ENCODE assay signal across 8 mouse cellular contexts in genomic region chr7:29953513-29954401, GRCm38 (mm10). TPM values are rescaled to one million over a fixed set of nuclear protein-coding genes. Genes with fewer than 3 reads are reported as not detected.
A peak's percentile ranks its signal among the peaks of the same experiment; 100 is the strongest.
DNase-seq lines count a peak whose midpoint lies in the region; ATAC-seq and TF ChIP-seq lines count a peak whose summit lies in the region.

Gene Zfp74, minus strand, starts transcription at chr7:29954089.

- peak; percentile 63 to 75; a peak in 3 of 4 replicates for TF ChIP-seq POLR2A in MEL (IDR thresholded peaks at IDR 0.05; ENCODE audit: control insufficient read depth in 1 of 2, insufficient read depth in 1 of 2, low read depth in 1 of 2, low read length in 2 of 2, poor library complexity in 1 of 2)
- TF ChIP-seq POLR2A in cerebellum, adult 2 months (IDR thresholded peaks at IDR 0.05; ENCODE audit: borderline replicate concordance, insufficient read depth, low read length): peak; percentile 50

- 0 out of 6 replicates have a peak, but pooled peaks of 1 of the 3 experiments have one; percentile 2 for TF ChIP-seq CTCF in MEL (IDR thresholded peaks at IDR 0.05 in 2 of 3, conservative IDR thresholded peaks at IDR 0.05 in 1 of 3; ENCODE audit: control insufficient read depth in 1 of 3, insufficient read depth in 1 of 3, low read depth in 2 of 3, low read length in 3 of 3, poor library complexity in 1 of 3, severe bottlenecking in 1 of 3)
- TF ChIP-seq CTCF in cerebellum, adult 2 months (IDR thresholded peaks at IDR 0.05; ENCODE audit: borderline replicate concordance, insufficient read depth, low read depth, low read length): no peak
- TF ChIP-seq CTCF in forebrain, postnatal 0 days (IDR thresholded peaks at IDR 0.05; ENCODE audit: low read depth): peak; percentile 36

- H3K27me3 ChIP-seq in MEL (ENCODE audit: control insufficient read depth in 1 of 2, insufficient read depth in 2 of 2, low read length in 2 of 2): no peaks in the 10 kb centered on the region
- H3K27me3 ChIP-seq in cerebellum, adult 2 months (ENCODE audit: control insufficient read depth, insufficient read depth, low read length): no peaks in the 10 kb centered on the region
- H3K27me3 ChIP-seq in forebrain, postnatal 0 days (ENCODE audit: insufficient read depth, low read length): no peaks in the 10 kb centered on the region
- no peaks in the 10 kb centered on the region for H3K27me3 ChIP-seq in lung, embryonic 15.5 days

- peak within 1 kb of the TSS; percentile 74 for H3K27ac ChIP-seq in MEL (ENCODE audit: control insufficient read depth, low read depth, low read length)
- H3K27ac ChIP-seq in cerebellum, adult 2 months (ENCODE audit: insufficient read depth, low read length): peak within 1 kb of the TSS; percentile 83
- H3K27ac ChIP-seq in forebrain, postnatal 0 days (ENCODE audit: low read depth, low read length): peak within 1 kb of the TSS; percentile 94
- H3K27ac ChIP-seq in lung, embryonic 15.5 days: peak within 1 kb of the TSS; percentile 96

- under 1% methylated on average over 52 of the region's 52 CpGs for WGBS in cerebellum, adult 2 months
- WGBS in forebrain, postnatal 0 days: 3% methylated on average over 52 of the region's 52 CpGs
- WGBS in lung, embryonic 15.5 days: under 1% methylated on average over 52 of the region's 52 CpGs

- no peak for TF ChIP-seq RAD21 in MEL (IDR thresholded peaks at IDR 0.05; ENCODE audit: low read depth, low read length)

- peak; percentile 94 for DNase-seq in MEL (ENCODE audit: low read depth, low spot score)
- DNase-seq in cerebellum, adult 2 months: peak; percentile 85 to 87
- DNase-seq in forebrain, postnatal 0 days: peak; percentile 85
- peak; percentile 78 for DNase-seq in heart, postnatal 4 days
- peak; percentile 55 to 73 for DNase-seq in layer of hippocampus, adult 8-10 months (ENCODE audit: low spot score in 2 of 2)
- peak; percentile 74 for DNase-seq in ovary, adult 18-20 months (ENCODE audit: low spot score)
- DNase-seq in thymus, postnatal 0 days (ENCODE audit: low spot score): peak; percentile 84

- H3K4me3 ChIP-seq in MEL (ENCODE audit: control insufficient read depth in 1 of 2, insufficient read depth in 1 of 2, low read depth in 2 of 2, low read length in 2 of 2): peak within 1 kb of the TSS; percentile 69 to 90
- peak within 1 kb of the TSS; percentile 50 for H3K4me3 ChIP-seq in cerebellum, adult 2 months (replicated peaks; ENCODE audit: insufficient read depth, low read depth, low read length)
- peak within 1 kb of the TSS; percentile 64 for H3K4me3 ChIP-seq in forebrain, postnatal 0 days (ENCODE audit: low read depth, low read length)
- peak within 1 kb of the TSS; percentile 72 for H3K4me3 ChIP-seq in lung, embryonic 15.5 days

- H3K36me3 ChIP-seq in MEL (ENCODE audit: control insufficient read depth in 1 of 2, insufficient read depth in 2 of 2, low read length in 2 of 2): peaks cover 0 to 4% of the 10 kb centered on the region in 2 experiments; a peak in 2 of 4 replicates
- H3K36me3 ChIP-seq in forebrain, postnatal 0 days (ENCODE audit: insufficient read depth): no peaks in the 10 kb centered on the region; the same call in 1 of the 2 replicates
- H3K36me3 ChIP-seq in lung, embryonic 15.5 days: peaks cover 10% of the 10 kb centered on the region; the same call in 1 of the 2 replicates

- H3K4me2 ChIP-seq in forebrain, postnatal 0 days (ENCODE audit: low read depth): peak within 1 kb of the TSS; percentile 57
- H3K4me2 ChIP-seq in lung, embryonic 15.5 days: peak within 1 kb of the TSS; percentile 68

- TF ChIP-seq EP300 in MEL (IDR thresholded peaks at IDR 0.05; ENCODE audit: low read depth in 1 of 2, low read length in 2 of 2): peak in 1 of 2 experiments; percentile 35; a peak in 2 of 4 replicates

- ATAC-seq in forebrain, postnatal 0 days: peak; percentile 87
- ATAC-seq in lung, embryonic 15.5 days (ENCODE audit: borderline replicate concordance, extremely low read depth, low FRiP score, low TSS enrichment): peak; percentile 93

- H3K9me3 ChIP-seq in MEL (replicated peaks; ENCODE audit: insufficient read depth, low read length): no peaks in the 10 kb centered on the region
- H3K9me3 ChIP-seq in forebrain, postnatal 0 days (ENCODE audit: low read length): no peaks in the 10 kb centered on the region
- no peaks in the 10 kb centered on the region for H3K9me3 ChIP-seq in lung, embryonic 15.5 days

- peaks cover 2% of the 10 kb centered on the region; the same call in 1 of the 2 replicates for H3K79me2 ChIP-seq in MEL (ENCODE audit: control insufficient read depth, insufficient read depth, low read length, poor library complexity)

- peaks cover 0 to 4% of the 10 kb centered on the region in 2 experiments; a peak in 2 of 4 replicates for H3K4me1 ChIP-seq in MEL (ENCODE audit: control insufficient read depth in 1 of 2, insufficient read depth in 2 of 2, low read length in 2 of 2)
- no peaks in the 10 kb centered on the region for H3K4me1 ChIP-seq in cerebellum, adult 2 months (ENCODE audit: control insufficient read depth, insufficient read depth, low read length)
- peaks cover 6% of the 10 kb centered on the region for H3K4me1 ChIP-seq in forebrain, postnatal 0 days (ENCODE audit: insufficient read depth)
- H3K4me1 ChIP-seq in lung, embryonic 15.5 days: peaks cover 4% of the 10 kb centered on the region; the same call in 1 of the 2 replicates

- peak within 1 kb of the TSS; percentile 85 for H3K9ac ChIP-seq in MEL (ENCODE audit: control insufficient read depth, low read depth, low read length, poor library complexity, severe bottlenecking)
- H3K9ac ChIP-seq in forebrain, postnatal 0 days: peak within 1 kb of the TSS; percentile 89
- peak within 1 kb of the TSS; percentile 82 for H3K9ac ChIP-seq in lung, embryonic 15.5 days

TF ChIP-seq in MEL, 35 proteins besides CTCF, POLR2A, EP300 and RAD21 (continues in another document):
- TF ChIP-seq MXI1 (IDR thresholded peaks at IDR 0.05; ENCODE audit: low read depth, low read length): peak; percentile 74; the same call in 1 of the 2 replicates
- peak; percentile 65; the same call in 1 of the 2 replicates for TF ChIP-seq MAX (IDR thresholded peaks at IDR 0.05; ENCODE audit: low read length)
- no peak for TF ChIP-seq MEF2A (IDR thresholded peaks at IDR 0.05; ENCODE audit: extremely low read depth, insufficient replicate concordance, low read depth, low read length, poor library complexity, severe bottlenecking)
- no peak for TF ChIP-seq ZC3H11A (IDR thresholded peaks at IDR 0.05; ENCODE audit: low read depth, low read length)
- TF ChIP-seq SIN3A (IDR thresholded peaks at IDR 0.05; ENCODE audit: low read length): 0 out of 2 replicates have a peak, but pooled peaks have one; percentile 47
- no peak for TF ChIP-seq USF2 (IDR thresholded peaks at IDR 0.05; ENCODE audit: borderline replicate concordance in 1 of 2, insufficient read depth in 1 of 2, low read depth in 1 of 2, low read length in 2 of 2)
- no peak for TF ChIP-seq POLR2AphosphoS5 (IDR thresholded peaks at IDR 0.05; ENCODE audit: borderline replicate concordance, low read depth, low read length)
- 0 out of 2 replicates have a peak, but pooled peaks have one; percentile 4 for TF ChIP-seq TAL1 (IDR thresholded peaks at IDR 0.05; ENCODE audit: low read length)
- TF ChIP-seq KAT2A (conservative IDR thresholded peaks at IDR 0.05; ENCODE audit: low read depth, low read length): no peak; the same call in 1 of the 2 replicates
- peak; percentile 68 for TF ChIP-seq MAZ (IDR thresholded peaks at IDR 0.05; ENCODE audit: low read depth, low read length)
- TF ChIP-seq UBTF (IDR thresholded peaks at IDR 0.05; ENCODE audit: borderline replicate concordance, insufficient read depth, low read depth, low read length): peak; percentile 89; the same call in 1 of the 2 replicates
- peak; percentile 33; the same call in 1 of the 2 replicates for TF ChIP-seq USF1 (IDR thresholded peaks at IDR 0.05; ENCODE audit: low read depth, low read length)
- no peak for TF ChIP-seq E2F4 (IDR thresholded peaks at IDR 0.05; ENCODE audit: borderline replicate concordance, low read depth, low read length)
- TF ChIP-seq NELFE (IDR thresholded peaks at IDR 0.05; ENCODE audit: low read depth, low read length): peak; percentile 69; the same call in 1 of the 2 replicates
- TF ChIP-seq CHD1 (IDR thresholded peaks at IDR 0.05; ENCODE audit: low read depth, low read length): no peak
- TF ChIP-seq ZKSCAN1 (IDR thresholded peaks at IDR 0.05; ENCODE audit: low read depth, low read length): no peak
- TF ChIP-seq ELF1 (IDR thresholded peaks at IDR 0.05; ENCODE audit: low read depth, low read length): no peak
- 0 out of 2 replicates have a peak, but pooled peaks have one; percentile 32 for TF ChIP-seq MYB (IDR thresholded peaks at IDR 0.05; ENCODE audit: low read depth, low read length)
- 0 out of 2 replicates have a peak, but pooled peaks have one; percentile 24 for TF ChIP-seq BHLHE40 (IDR thresholded peaks at IDR 0.05; ENCODE audit: borderline replicate concordance, low read depth, low read length)
- TF ChIP-seq JUND (IDR thresholded peaks at IDR 0.05; ENCODE audit: low read depth, low read length): no peak
- TF ChIP-seq HCFC1 (IDR thresholded peaks at IDR 0.05; ENCODE audit: low read depth, low read length): peak; percentile 91
- peak; percentile 49 for TF ChIP-seq GATA1 (IDR thresholded peaks at IDR 0.05; ENCODE audit: low read depth, low read length)
- TF ChIP-seq MYC (IDR thresholded peaks at IDR 0.05; ENCODE audit: low read depth, low read length): peak; percentile 52; the same call in 1 of the 2 replicates
- TF ChIP-seq ZNF384 (IDR thresholded peaks at IDR 0.05; ENCODE audit: low read depth, low read length): no peak
- TF ChIP-seq RCOR1 (IDR thresholded peaks at IDR 0.05; ENCODE audit: low read depth, low read length): 0 out of 2 replicates have a peak, but pooled peaks have one; percentile 16
- TF ChIP-seq SMC3 (IDR thresholded peaks at IDR 0.05; ENCODE audit: low read depth, low read length): no peak
- no peak for TF ChIP-seq GABPA (IDR thresholded peaks at IDR 0.05; ENCODE audit: low read depth, low read length)
- TF ChIP-seq POLR2AphosphoS2 (IDR thresholded peaks at IDR 0.05; ENCODE audit: low read length): no peak

RNA-seq across cellular contexts. Expression of gene Zfp74, which starts in this region (rescaled TPM):
- total RNA-seq in MEL (2012; rRNA removed): 3.5 and 4.8 TPM in 2 replicates
- 1 to 10 TPM in 1 of 2 experiments, not detected in 1; 9.4 TPM for polyA plus RNA-seq in MEL (2012; ENCODE audit: insufficient read depth in 1 of 2, insufficient read length in 2 of 2, low read depth in 1 of 2, low replicate concordance in 2 of 2, missing spikeins in 1 of 2)
- polyA plus RNA-seq in cerebellum, adult 2 months (2012; rRNA removed): 15.4 and 17.3 TPM in 2 replicates
- total RNA-seq in forebrain, postnatal 0 days (2014; rRNA removed): 11.9 and 14.4 TPM in 2 replicates
- polyA plus RNA-seq in forebrain, postnatal 0 days (2015; fragmentation: Nextera tagmentation; extraction: Ambion mirVana): 6.6 and 15.8 TPM in 2 replicates
- total RNA-seq in heart, postnatal 4 days (2021): 1 to 10 TPM; 6.5 to 7.1 TPM
- total RNA-seq in layer of hippocampus, adult 8-10 months (2022): 10 to 100 TPM; 17.2 to 19.9 (median 18.2) TPM
- polyA plus RNA-seq in lung, embryonic 15.5 days (2015; fragmentation: Nextera tagmentation; extraction: Ambion mirVana): 11.0 and 14.2 TPM in 2 replicates
- 6.8 and 9.2 TPM in 2 replicates for polyA plus RNA-seq in thymus, postnatal 0 days (2015; fragmentation: Nextera tagmentation; extraction: Ambion mirVana)

Comparison
In these comparisons a context has a peak if more than half of its experiments do, and no peak if none do; other contexts are left out.
1. Peak in every context shown above with its lines: DNase-seq, ATAC-seq, H3K4me3 ChIP-seq and H3K27ac ChIP-seq.